ENCODE assay signal across 8 mouse cellular contexts in the genomic region with DNA sequence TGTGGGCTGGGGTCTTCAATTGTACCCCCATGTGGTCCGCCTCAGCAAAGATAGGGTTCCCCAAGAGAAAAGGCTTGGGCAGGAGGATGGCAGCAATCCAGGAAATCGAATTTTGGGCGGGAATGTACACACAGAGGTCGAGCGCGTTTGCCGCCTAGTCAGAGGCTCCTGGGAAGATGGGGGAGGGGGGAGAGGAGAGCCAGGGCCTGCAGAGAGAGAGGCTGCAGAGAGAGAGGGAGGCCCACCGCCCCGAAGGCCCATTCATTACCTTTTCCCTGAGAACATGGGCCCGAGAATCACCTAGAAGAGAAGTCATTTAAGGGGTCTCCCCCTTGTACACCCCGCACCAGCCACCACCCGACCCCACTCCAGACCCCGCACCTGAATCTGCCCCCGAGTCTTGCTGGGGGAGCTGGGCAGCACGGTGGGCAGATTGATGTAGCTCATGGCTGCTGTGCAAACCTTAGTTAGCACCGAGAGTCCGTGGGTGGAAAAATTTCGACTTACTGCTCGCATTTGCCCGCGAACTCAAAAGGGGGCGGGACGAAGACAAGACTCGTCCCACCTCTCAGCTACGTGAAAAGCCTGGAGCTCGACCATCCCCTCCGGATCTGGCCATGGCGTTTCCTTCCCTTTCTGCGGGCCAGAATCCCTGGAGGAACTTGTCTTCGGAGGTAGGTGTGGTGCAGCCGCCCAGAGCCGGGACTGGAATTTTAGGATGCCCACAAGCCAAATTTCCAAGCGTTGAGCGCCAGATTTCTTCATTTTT. TPM values are rescaled to one million over a fixed set of nuclear protein-coding genes. Genes with fewer than 3 reads are reported as not detected.
DNase-seq lines count a peak whose midpoint lies in the region; ATAC-seq and TF ChIP-seq lines count a peak whose summit lies in the region.

Afmid (plus strand) TSS at position 592 of the 769 bp plus-strand sequence.
Tk1 (minus strand) TSS at position 760 of the 769 bp plus-strand sequence.

- no peaks in the 10 kb centered on the region for H3K27me3 ChIP-seq in hindbrain, embryonic 16.5 days (replicated peaks; ENCODE audit: control insufficient read depth, insufficient read depth, low read length)
- no peaks in the 10 kb centered on the region for H3K27me3 ChIP-seq in liver, adult 2 months (ENCODE audit: control insufficient read depth, insufficient read depth, low read length)
- no peaks in the 10 kb centered on the region for H3K27me3 ChIP-seq in midbrain, postnatal 0 days (ENCODE audit: insufficient read depth, low read length)

- H3K27ac ChIP-seq in hindbrain, embryonic 16.5 days (ENCODE audit: low read depth, low read length) = peak within 1 kb of the TSS; percentile 59
- H3K27ac ChIP-seq in liver, adult 2 months (replicated peaks; ENCODE audit: insufficient read depth, low read depth, low read length) = peak within 1 kb of the TSS; percentile 97
- peak within 1 kb of the TSS; percentile 14; the same call in 1 of the 2 replicates for H3K27ac ChIP-seq in midbrain, postnatal 0 days (ENCODE audit: low read depth, low read length)

- peak within 1 kb of the TSS; percentile 66 for H3K9ac ChIP-seq in hindbrain, embryonic 16.5 days (ENCODE audit: low read depth, low read length)
- H3K9ac ChIP-seq in liver, adult 2 months (ENCODE audit: low read depth, low read length) = peak within 1 kb of the TSS; percentile 83
- H3K9ac ChIP-seq in midbrain, postnatal 0 days (replicated peaks; ENCODE audit: low read length, poor library complexity, severe bottlenecking) = peak within 1 kb of the TSS; percentile 37; the same call in 1 of the 2 replicates

- H3K79me2 ChIP-seq in liver, adult 2 months (ENCODE audit: control insufficient read depth, insufficient read depth, low read length) = no peaks in the 10 kb centered on the region

- TF ChIP-seq POLR2A in liver, adult 2 months (IDR thresholded peaks at IDR 0.05; ENCODE audit: extremely low read depth, insufficient read depth, low read length) = peak; percentile 85

- no peak for TF ChIP-seq CTCF in liver, adult 2 months (IDR thresholded peaks at IDR 0.05; ENCODE audit: low read depth, low read length)
- no peak for TF ChIP-seq CTCF in midbrain, postnatal 0 days (IDR thresholded peaks at IDR 0.05)

- WGBS in hindbrain, embryonic 16.5 days = under 1% methylated on average over 34 of the region's 34 CpGs
- WGBS in liver, adult 2 months = 1% methylated on average over 34 of the region's 34 CpGs
- WGBS in midbrain, postnatal 0 days = under 1% methylated on average over 34 of the region's 34 CpGs

- H3K4me2 ChIP-seq in hindbrain, embryonic 16.5 days (ENCODE audit: low read length) = peak within 1 kb of the TSS; percentile 95
- peak within 1 kb of the TSS; percentile 91 for H3K4me2 ChIP-seq in midbrain, postnatal 0 days (ENCODE audit: low read depth, low read length, poor library complexity, severe bottlenecking)

- no peaks in the 10 kb centered on the region for H3K9me3 ChIP-seq in hindbrain, embryonic 16.5 days (ENCODE audit: control insufficient read depth, low read length)
- no peaks in the 10 kb centered on the region for H3K9me3 ChIP-seq in midbrain, postnatal 0 days (ENCODE audit: low read length)

- no peaks in the 10 kb centered on the region for H3K36me3 ChIP-seq in hindbrain, embryonic 16.5 days (ENCODE audit: control insufficient read depth, insufficient read depth, low read length)
- no peaks in the 10 kb centered on the region for H3K36me3 ChIP-seq in liver, adult 2 months (ENCODE audit: control insufficient read depth, insufficient read depth, low read length)
- no peaks in the 10 kb centered on the region for H3K36me3 ChIP-seq in midbrain, postnatal 0 days (ENCODE audit: insufficient read depth, low read length)

- peaks cover 42% of the 10 kb centered on the region for H3K4me1 ChIP-seq in hindbrain, embryonic 16.5 days (ENCODE audit: control insufficient read depth, insufficient read depth, low read depth, low read length)
- peaks cover 42% of the 10 kb centered on the region for H3K4me1 ChIP-seq in liver, adult 2 months (ENCODE audit: control insufficient read depth, insufficient read depth, low read length)
- 0 out of 2 replicates have a peak, but pooled peaks cover 4% of the 10 kb centered on the region for H3K4me1 ChIP-seq in midbrain, postnatal 0 days (ENCODE audit: insufficient read depth, low read length)

- H3K4me3 ChIP-seq in hindbrain, embryonic 16.5 days (ENCODE audit: low read length) = peak within 1 kb of the TSS; percentile 53
- peak within 1 kb of the TSS; percentile 78 for H3K4me3 ChIP-seq in liver, adult 2 months (ENCODE audit: insufficient read depth, low read depth, low read length)
- H3K4me3 ChIP-seq in midbrain, postnatal 0 days (ENCODE audit: low read depth, low read length) = peak within 1 kb of the TSS; percentile 38

- peak; percentile 72 to 75 for DNase-seq in cerebellum, postnatal 10 days
- no peak for DNase-seq in cerebellum, adult 9-10 months
- DNase-seq in c-Kit-negative CD71-positive TER-119-positive erythroid progenitor cells, embryonic 14.5 days (ENCODE audit: low read depth, low spot score) = peak; percentile 65
- peak; percentile 57 for DNase-seq in gastrocnemius, postnatal 10 days
- DNase-seq in liver, adult 2 months (ENCODE audit: extremely low read depth, low read depth, low spot score) = peak; percentile 81
- DNase-seq in midbrain, postnatal 0 days (ENCODE audit: low spot score) = peak; percentile 82
- peak; percentile 82 for DNase-seq in testis, postnatal 10 days (ENCODE audit: low spot score)

- peak; percentile 34; the same call in 1 of the 2 replicates for ATAC-seq in hindbrain, embryonic 16.5 days
- peak; percentile 39; the same call in 1 of the 2 replicates for ATAC-seq in midbrain, postnatal 0 days (ENCODE audit: low FRiP score)

RNA-seq across cellular contexts. Expression of gene Afmid, which starts in this region (rescaled TPM):
- total RNA-seq in gastrocnemius, postnatal 10 days (2021) = 1 to 10 TPM; 5.1 to 5.3 TPM
- polyA plus RNA-seq in hindbrain, embryonic 16.5 days (2015; fragmentation: Nextera tagmentation; extraction: Ambion mirVana) = 7.0 and 8.5 TPM in 2 replicates
- 119 and 136 TPM in 2 replicates for total RNA-seq in liver, adult 2 months (2014; rRNA removed)
- 117 and 144 TPM in 2 replicates for polyA plus RNA-seq in liver, adult 2 months (2012; rRNA removed)
- 5.1 and 11.1 TPM in 2 replicates for total RNA-seq in midbrain, postnatal 0 days (2014; rRNA removed)
- 9.1 and 10.4 TPM in 2 replicates for polyA plus RNA-seq in midbrain, postnatal 0 days (2015; fragmentation: Nextera tagmentation; extraction: Ambion mirVana)

RNA-seq across cellular contexts. Expression of gene Tk1, which starts in this region (rescaled TPM):
- total RNA-seq in gastrocnemius, postnatal 10 days (2021) = 10 to 100 TPM; 14.3 to 20.5 TPM
- polyA plus RNA-seq in hindbrain, embryonic 16.5 days (2015; fragmentation: Nextera tagmentation; extraction: Ambion mirVana) = 19.6 and 21.2 TPM in 2 replicates
- 56.9 and 65.1 TPM in 2 replicates for total RNA-seq in liver, adult 2 months (2014; rRNA removed)
- polyA plus RNA-seq in liver, adult 2 months (2012; rRNA removed) = 45.6 and 69.7 TPM in 2 replicates
- 6.3 and 8.8 TPM in 2 replicates for total RNA-seq in midbrain, postnatal 0 days (2014; rRNA removed)
- polyA plus RNA-seq in midbrain, postnatal 0 days (2015; fragmentation: Nextera tagmentation; extraction: Ambion mirVana) = 6.0 and 6.5 TPM in 2 replicates

Comparison
In these comparisons a context has a peak if more than half of its experiments do, and no peak if none do; other contexts are left out.
1. RNA of gene Afmid (polyA plus RNA-seq): 117 to 144 TPM in liver, adult 2 months; 9.1 to 10.4 TPM in midbrain, postnatal 0 days and 7.0 to 8.5 TPM in hindbrain, embryonic 16.5 days; every median in the first group is over 10 times any median in the second.
2. H3K27ac ChIP-seq: peak in every context shown above with its lines; median percentile 97 in liver, adult 2 months; 59 in hindbrain, embryonic 16.5 days; 14 in midbrain, postnatal 0 days.
3. Peak in every context shown above with its lines, with median percentiles within 50 percentile points of each other: H3K4me3 ChIP-seq and H3K9ac ChIP-seq.